Mouse (Mus musculus) limb, embryonic 14.5 days (tissue): ENCODE measurements around the gene Pnmt. TPM values are rescaled to one million over a fixed set of nuclear protein-coding genes. Genes with fewer than 3 reads are reported as not detected.

ENCODE experiments used
- ATAC-seq: fragments of 200-750 bp; cut with Nextera tagmentation; 2 replicates; pipeline ENCODE4 v1.8.0; 2017; ENCODE audit warnings: low read depth, moderate number of reproducible peaks, moderate TSS enrichment; ENCODE audit not compliant: low FRiP score
- DNase-seq: peaks from one replicate; pipeline ENCODE4 v3.0.0-alpha.2; 2015; ENCODE audit warnings: low spot score
- H3K27ac ChIP-seq: fragments of 300-500 bp; sonication (generic); replicated peaks from 2 replicates; pipeline ENCODE4 v1.5.1; 2014; ENCODE audit warnings: low read depth, mild to moderate bottlenecking, low read length, moderate library complexity, mixed read lengths
- H3K27me3 ChIP-seq: fragments of 300-500 bp; sonication (generic); 2 replicates; pipeline ENCODE4 v1.6.1; 2014; ENCODE audit warnings: low read length, mixed read lengths; ENCODE audit not compliant: control insufficient read depth, insufficient read depth
- H3K36me3 ChIP-seq: fragments of 300-500 bp; sonication (generic); 2 replicates; pipeline ENCODE4 v1.6.1; 2014; ENCODE audit warnings: mild to moderate bottlenecking, low read length, moderate library complexity, mixed read lengths; ENCODE audit not compliant: control insufficient read depth, insufficient read depth
- H3K4me1 ChIP-seq: fragments of 300-500 bp; sonication (generic); 2 replicates; pipeline ENCODE4 v1.6.1; 2014; ENCODE audit warnings: antibody characterized with exemption, low read length, mixed read lengths; ENCODE audit not compliant: control insufficient read depth, insufficient read depth
- H3K4me2 ChIP-seq: fragments of 300-500 bp; sonication (generic); replicated peaks from 2 replicates; pipeline ENCODE4 v1.6.1; 2014; ENCODE audit warnings: low read depth, mild to moderate bottlenecking, low read length, moderate library complexity; ENCODE audit not compliant: severe bottlenecking
- H3K4me3 ChIP-seq: fragments of 300-500 bp; sonication (generic); replicated peaks from 2 replicates; pipeline ENCODE4 v1.5.1; 2014; ENCODE audit warnings: low read length
- H3K9ac ChIP-seq: fragments of 300-500 bp; sonication (generic); 2 replicates; pipeline ENCODE4 v1.6.1; 2014; ENCODE audit warnings: mild to moderate bottlenecking, low read depth, low read length, moderate library complexity; ENCODE audit not compliant: severe bottlenecking
- H3K9me3 ChIP-seq: fragments of 300-500 bp; sonication (generic); 2 replicates; pipeline ENCODE4 v1.6.1; 2016; ENCODE audit warnings: low read length; ENCODE audit not compliant: control insufficient read depth
- POLR2A ChIP-seq: fragments of 200-500 bp; IDR thresholded peaks from 2 replicates; pipeline ENCODE4 v1.8.0; 2012; ENCODE audit warnings: inconsistent platforms, mild to moderate bottlenecking, moderate library complexity, borderline replicate concordance; ENCODE audit not compliant: insufficient read depth, insufficient read length; ENCODE audit errors: extremely low read depth
- WGBS: fragments of 180-500 bp; shearing (Covaris S2); extraction: QIAGEN DNeasy Blood & Tissue Kit; methylation state at CpG from one replicate; pipeline ENCODE4 v1.1.7; 2014; 5-methylcytosine and 5-hydroxymethylcytosine counted together
- polyA plus RNA-seq, 2 experiments: library from polyadenylated mRNA; depleted of rRNA in 1 of 2; stranded (reverse) in 1 of 2; unstranded in 1 of 2; fragments of >200 nt; fragmentation: Nextera tagmentation in 1 of 2; extraction: Ambion mirVana in 1 of 2; gene quantifications; 2 replicates each; pipeline versions ENCODE4 v1.2.1 to v1.2.3; 2012 to 2014

The Pnmt gene
- polyA plus RNA-seq, 2 experiments: 1.3 to 1.4 TPM

DNA sequence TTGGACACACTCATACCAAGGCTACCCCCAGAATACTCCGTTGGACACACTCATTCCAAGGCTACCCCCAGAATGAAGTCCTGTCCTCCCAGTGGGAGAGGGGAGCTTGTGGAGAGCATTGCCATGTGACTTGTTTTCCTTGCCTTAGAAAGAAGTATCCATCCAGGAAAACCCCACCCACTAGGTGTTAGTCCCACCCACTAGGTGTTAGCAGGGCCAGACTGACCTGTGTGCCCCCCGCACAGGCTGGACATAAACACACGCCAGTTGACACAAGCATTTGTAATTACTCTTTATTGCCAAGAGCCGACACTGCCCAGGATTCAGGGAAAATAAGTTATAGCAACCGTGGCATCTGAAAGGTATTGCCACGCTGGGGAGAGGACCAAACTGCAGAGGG lies 51.2 kb downstream of the Pnmt start:
- H3K4me3 ChIP-seq: no peak overlapping the region
- no peak for DNase-seq
- no peak overlapping the region for H3K4me2 ChIP-seq

More for the DNA sequence above, 51.2 kb downstream of the Pnmt start:
- Histone ChIP-seq H3K27ac (no peak overlapping the region), H3K27me3 (no peaks in the 10 kb centered on the region), H3K9me3 (no peaks in the 10 kb centered on the region), H3K36me3 (peaks cover 47% of the 10 kb centered on the region), H3K4me1 (no peaks in the 10 kb centered on the region), H3K9ac (no peak overlapping the region)
- no peak for TF ChIP-seq POLR2A
- no peak for ATAC-seq
- WGBS: 83% methylated on average over 6 of the region's 6 CpGs

Other genes with a start within 250 kb of the Pnmt start
- gene Fbxl20, start 236.0 kb upstream of the Pnmt start, polyA plus RNA-seq (2012; rRNA removed): 18.4 and 22.5 TPM in 2 replicates
- 17.8 and 18.4 TPM in 2 replicates for gene Fbxl20, start 236.0 kb upstream of the Pnmt start, polyA plus RNA-seq (2014; fragmentation: Nextera tagmentation; extraction: Ambion mirVana)
- gene Med1, start 193.2 kb upstream of the Pnmt start, polyA plus RNA-seq (2012; rRNA removed): 27.9 and 28.5 TPM in 2 replicates
- 51.3 and 59.4 TPM in 2 replicates for gene Med1, start 193.2 kb upstream of the Pnmt start, polyA plus RNA-seq (2014; fragmentation: Nextera tagmentation; extraction: Ambion mirVana)
- gene Cdk12, start 183.4 kb upstream of the Pnmt start, polyA plus RNA-seq (2012; rRNA removed): 25.7 and 27.0 TPM in 2 replicates
- gene Cdk12, start 183.4 kb upstream of the Pnmt start, polyA plus RNA-seq (2014; fragmentation: Nextera tagmentation; extraction: Ambion mirVana): 13.6 and 14.5 TPM in 2 replicates
- gene Neurod2, start 56.8 kb upstream of the Pnmt start, polyA plus RNA-seq (2012; rRNA removed): 0.14 and 0.52 TPM in 2 replicates
- not detected in 2 replicates for gene Neurod2, start 56.8 kb upstream of the Pnmt start, polyA plus RNA-seq (2014; fragmentation: Nextera tagmentation; extraction: Ambion mirVana)
- 3.5 and 3.6 TPM in 2 replicates for gene Ppp1r1b, start 38.0 kb upstream of the Pnmt start, polyA plus RNA-seq (2012; rRNA removed)
- gene Ppp1r1b, start 38.0 kb upstream of the Pnmt start, polyA plus RNA-seq (2014; fragmentation: Nextera tagmentation; extraction: Ambion mirVana): 2.9 and 3.6 TPM in 2 replicates
- 78.2 and 116 TPM in 2 replicates for gene Stard3, start 28.1 kb upstream of the Pnmt start, polyA plus RNA-seq (2012; rRNA removed)
- 36.9 and 42.6 TPM in 2 replicates for gene Stard3, start 28.1 kb upstream of the Pnmt start, polyA plus RNA-seq (2014; fragmentation: Nextera tagmentation; extraction: Ambion mirVana)
- 12.3 and 13.2 TPM in 2 replicates for gene Tcap, start 2.6 kb upstream of the Pnmt start, polyA plus RNA-seq (2012; rRNA removed)
- 10.9 and 18.1 TPM in 2 replicates for gene Tcap, start 2.6 kb upstream of the Pnmt start, polyA plus RNA-seq (2014; fragmentation: Nextera tagmentation; extraction: Ambion mirVana)
- 19.2 and 24.2 TPM in 2 replicates for gene Pgap3, start 14.0 kb downstream of the Pnmt start, polyA plus RNA-seq (2012; rRNA removed)
- 9.2 and 11.4 TPM in 2 replicates for gene Pgap3, start 14.0 kb downstream of the Pnmt start, polyA plus RNA-seq (2014; fragmentation: Nextera tagmentation; extraction: Ambion mirVana)
- gene Erbb2, start 26.0 kb downstream of the Pnmt start, polyA plus RNA-seq (2012; rRNA removed): 51.1 and 64.3 TPM in 2 replicates
- 73.6 and 79.7 TPM in 2 replicates for gene Erbb2, start 26.0 kb downstream of the Pnmt start, polyA plus RNA-seq (2014; fragmentation: Nextera tagmentation; extraction: Ambion mirVana)
- 44.8 and 48.5 TPM in 2 replicates for gene Mien1, start 52.5 kb downstream of the Pnmt start, polyA plus RNA-seq (2012; rRNA removed)
- gene Mien1, start 52.5 kb downstream of the Pnmt start, polyA plus RNA-seq (2014; fragmentation: Nextera tagmentation; extraction: Ambion mirVana): 84.8 and 86.8 TPM in 2 replicates
- gene Grb7, start 59.9 kb downstream of the Pnmt start, polyA plus RNA-seq (2012; rRNA removed): 9.1 and 9.2 TPM in 2 replicates
- 8.1 and 9.6 TPM in 2 replicates for gene Grb7, start 59.9 kb downstream of the Pnmt start, polyA plus RNA-seq (2014; fragmentation: Nextera tagmentation; extraction: Ambion mirVana)
- gene Ikzf3, start 159.6 kb downstream of the Pnmt start, polyA plus RNA-seq (2012; rRNA removed): 0.45 and 0.46 TPM in 2 replicates
- gene Ikzf3, start 159.6 kb downstream of the Pnmt start, polyA plus RNA-seq (2014; fragmentation: Nextera tagmentation; extraction: Ambion mirVana): 0.23 and 0.61 TPM in 2 replicates
- gene Zpbp2, start 164.6 kb downstream of the Pnmt start, polyA plus RNA-seq (2012; rRNA removed): 0.43 TPM in 1 of 2 replicates, not detected in the other
- 0.21 TPM in 1 of 2 replicates, not detected in the other for gene Zpbp2, start 164.6 kb downstream of the Pnmt start, polyA plus RNA-seq (2014; fragmentation: Nextera tagmentation; extraction: Ambion mirVana)
- gene Ormdl3, start 200.9 kb downstream of the Pnmt start, polyA plus RNA-seq (2012; rRNA removed): 76.8 and 86.6 TPM in 2 replicates
- 12.9 and 13.7 TPM in 2 replicates for gene Ormdl3, start 200.9 kb downstream of the Pnmt start, polyA plus RNA-seq (2014; fragmentation: Nextera tagmentation; extraction: Ambion mirVana)
- gene Lrrc3c, start 211.8 kb downstream of the Pnmt start, polyA plus RNA-seq (2012; rRNA removed): not detected in 2 replicates
- gene Lrrc3c, start 211.8 kb downstream of the Pnmt start, polyA plus RNA-seq (2014; fragmentation: Nextera tagmentation; extraction: Ambion mirVana): not detected in 2 replicates
- gene Gm12355, start 239.2 kb downstream of the Pnmt start, polyA plus RNA-seq (2012; rRNA removed): 0.12 and 0.31 TPM in 2 replicates
- 0.69 and 1.3 TPM in 2 replicates for gene Gm12355, start 239.2 kb downstream of the Pnmt start, polyA plus RNA-seq (2014; fragmentation: Nextera tagmentation; extraction: Ambion mirVana)
- not detected in 2 replicates for gene Gsdma3, start 239.9 kb downstream of the Pnmt start, polyA plus RNA-seq (2012; rRNA removed)
- gene Gsdma3, start 239.9 kb downstream of the Pnmt start, polyA plus RNA-seq (2014; fragmentation: Nextera tagmentation; extraction: Ambion mirVana): not detected in 2 replicates